Mouse (Mus musculus): ENCODE results near the gene Map1lc3b.

GRCm38 (mm10) chr8:121609251-121609650 lies 19.1 kb downstream of the Map1lc3b start:
- TF ChIP-seq CTCF (IDR thresholded peaks at IDR 0.05; ENCODE audit: low read depth) (no peak), EP300 (IDR thresholded peaks at IDR 0.05; ENCODE audit: low read depth) (no peak)

Measured in liver, postnatal 0 days (tissue).